ENCODE assay signal across 19 mouse cellular contexts in genomic region chrX:75833006-75833641, GRCm38 (mm10). TPM values are rescaled to one million over a fixed set of nuclear protein-coding genes. Genes with fewer than 3 reads are reported as not detected.
A peak's percentile ranks its signal among the peaks of the same experiment; 100 is the strongest.
DNase-seq lines count a peak whose midpoint lies in the region; ATAC-seq and TF ChIP-seq lines count a peak whose summit lies in the region.
"Had no signal": no experiment of that assay in that cellular context is flagged by ENCODE, and none has a peak within 500 bp of the region (broad histone marks: within the 10 kb centered on the region; RNA-seq: fewer than 3 reads in every experiment).

No protein-coding gene starts in this region.

- 58% methylated on average over 11 of the region's 11 CpGs for WGBS in lung, postnatal 0 days

- peak; percentile 52 for ATAC-seq in lung, postnatal 0 days

- no peaks in the 10 kb centered on the region for H3K9me3 ChIP-seq in lung, postnatal 0 days (ENCODE audit: low read length)
- H3K9me3 ChIP-seq: forebrain, embryonic 12.5 days; hindbrain, embryonic 13.5 days; kidney, embryonic 15.5 days had no signal

- no peak overlapping the region for H3ac ChIP-seq in myocyte (ENCODE audit: control insufficient read depth, insufficient read length)

- no peak overlapping the region for H3K4me3 ChIP-seq in lung, postnatal 0 days (ENCODE audit: low read depth, low read length)
- no peak overlapping the region for H3K4me3 ChIP-seq in myocyte
- H3K4me3 ChIP-seq: forebrain, embryonic 12.5 days; hindbrain, embryonic 13.5 days; kidney, embryonic 15.5 days had no signal

- no peak for TF ChIP-seq CTCF in lung, postnatal 0 days (IDR thresholded peaks at IDR 0.05)
- TF ChIP-seq CTCF in brain, embryonic 14.5 days (IDR thresholded peaks at IDR 0.05; ENCODE audit: borderline replicate concordance, extremely low read depth, insufficient read depth, insufficient read length) = no peak

- H3K4me1 ChIP-seq in lung, postnatal 0 days (ENCODE audit: insufficient read depth, low read depth, low read length) = no peaks in the 10 kb centered on the region
- H3K4me1 ChIP-seq: forebrain, embryonic 12.5 days; hindbrain, embryonic 13.5 days; kidney, embryonic 15.5 days had no signal

- peak; percentile 27; the same call in 1 of the 2 replicates for TF ChIP-seq EP300 in lung, postnatal 0 days (IDR thresholded peaks at IDR 0.05)

- no peak overlapping the region for H3K9ac ChIP-seq in lung, postnatal 0 days (replicated peaks; ENCODE audit: low read depth)
- H3K9ac ChIP-seq: forebrain, embryonic 12.5 days; hindbrain, embryonic 13.5 days; kidney, embryonic 15.5 days; liver, embryonic 14.5 days had no signal

- DNase-seq in heart, adult 18-20 months = peak; percentile 9 to 25
- no peak for DNase-seq in heart, adult 8-10 months (ENCODE audit: low spot score)
- DNase-seq in lung, postnatal 0 days (ENCODE audit: low spot score) = peak; percentile 41
- no peak for DNase-seq in lung, adult 18-20 months
- DNase-seq in brain, embryonic 14.5 days (ENCODE audit: low read depth) = peak; percentile 37
- DNase-seq in thymus, postnatal 25 days = no peak
- DNase-seq: adrenal gland, adult 8-10 months; cerebellum, adult 11-12 months; cerebellum, postnatal 14 days; embryo, embryonic 11 days; heart, adult 11 months; kidney, postnatal 4 days; retina, postnatal 1 day; thymus, adult 2 months had no signal

- no peak for TF ChIP-seq POLR2A in brain, embryonic 14.5 days (IDR thresholded peaks at IDR 0.05; ENCODE audit: borderline replicate concordance, extremely low read depth, insufficient read depth, insufficient read length, poor library complexity, severe bottlenecking)
- no peak for TF ChIP-seq POLR2A in myocyte (IDR thresholded peaks at IDR 0.05; ENCODE audit: insufficient read length, low read depth)

- no peak overlapping the region for H3K4me2 ChIP-seq in lung, postnatal 0 days (replicated peaks; ENCODE audit: low read depth, low read length)
- peak overlapping the region; percentile 76 for H3K4me2 ChIP-seq in myocyte (ENCODE audit: low read depth)
- H3K4me2 ChIP-seq: forebrain, embryonic 12.5 days; hindbrain, embryonic 13.5 days; kidney, embryonic 15.5 days had no signal

- peak overlapping the region; percentile 71 for H3K27ac ChIP-seq in lung, postnatal 0 days (ENCODE audit: low read length)
- H3K27ac ChIP-seq: forebrain, embryonic 12.5 days; hindbrain, embryonic 13.5 days; kidney, embryonic 15.5 days; liver, embryonic 14.5 days had no signal

- no peaks in the 10 kb centered on the region for H3K27me3 ChIP-seq in lung, postnatal 0 days (replicated peaks; ENCODE audit: insufficient read depth, low read length)
- H3K27me3 ChIP-seq in myocyte (ENCODE audit: control insufficient read depth, insufficient read depth, insufficient read length) = no peaks in the 10 kb centered on the region
- H3K27me3 ChIP-seq: forebrain, embryonic 12.5 days; hindbrain, embryonic 13.5 days; kidney, embryonic 15.5 days had no signal

- H3K36me3 ChIP-seq in lung, postnatal 0 days (ENCODE audit: insufficient read depth, low read length) = no peaks in the 10 kb centered on the region
- no peaks in the 10 kb centered on the region for H3K36me3 ChIP-seq in myocyte (ENCODE audit: control insufficient read depth, insufficient read depth)
- H3K36me3 ChIP-seq: forebrain, embryonic 12.5 days; hindbrain, embryonic 13.5 days; kidney, embryonic 15.5 days had no signal

- H3K79me2 ChIP-seq in myocyte (ENCODE audit: control insufficient read depth, insufficient read depth) = peaks cover 53% of the 10 kb centered on the region

TF ChIP-seq in myocyte, 11 proteins besides CTCF, POLR2A, EP300 and RAD21:
- TF ChIP-seq MYOD1 (IDR thresholded peaks at IDR 0.05; ENCODE audit: control insufficient read depth in 1 of 3, insufficient read length in 2 of 3, low read depth in 2 of 3) (no peak), REST (IDR thresholded peaks at IDR 0.05; ENCODE audit: insufficient read depth, insufficient read length) (no peak), MYOG (IDR thresholded peaks at IDR 0.05; ENCODE audit: control insufficient read depth in 1 of 3, insufficient read depth in 1 of 3, insufficient read length in 2 of 3, low read depth in 2 of 3) (no peak), TCF3 (IDR thresholded peaks at IDR 0.05; ENCODE audit: insufficient read length, low read depth) (no peak), CEBPB (IDR thresholded peaks at IDR 0.05; ENCODE audit: insufficient read depth, poor library complexity, severe bottlenecking) (no peak), E2F4 (IDR thresholded peaks at IDR 0.05; ENCODE audit: insufficient read depth) (no peak), POLR2AphosphoS2 (IDR thresholded peaks at IDR 0.05; ENCODE audit: insufficient read length, low read depth) (no peak), SRF (IDR thresholded peaks at IDR 0.05; ENCODE audit: control insufficient read depth, insufficient read length, low read depth) (no peak), TCF12 (IDR thresholded peaks at IDR 0.05; ENCODE audit: insufficient read depth, poor library complexity, severe bottlenecking) (no peak), MAX (IDR thresholded peaks at IDR 0.05; ENCODE audit: low read depth) (no peak), USF1 (IDR thresholded peaks at IDR 0.05; ENCODE audit: low read depth) (no peak)
TF ChIP-seq in myocyte: peak in this region for 0.

RNA-seq across cellular contexts. Expression of gene Pls3, which starts 41.9 kb away (rescaled TPM):
- total RNA-seq in heart, adult 18-20 months (2021) = 10 to 100 TPM; 34.8 to 45.8 TPM
- 10 to 100 TPM; 25.7 to 40.6 (median 38.3) TPM for total RNA-seq in heart, adult 8-10 months (2022)
- 150 and 182 TPM in 2 replicates for polyA plus RNA-seq in lung, postnatal 0 days (2015; fragmentation: Nextera tagmentation; extraction: Ambion mirVana)
- polyA plus RNA-seq in brain, embryonic 14.5 days (2012; rRNA removed) = 15.1 and 19.7 TPM in 2 replicates
- 51.6 TPM for polyA plus RNA-seq in myocyte (2012; fragmentation: generic; extraction: Trizol)

Comparison
In these comparisons a context has a peak if more than half of its experiments do, and no peak if none do; other contexts are left out.
1. DNase-seq: peak in heart, adult 18-20 months (2 of 2), lung, postnatal 0 days (single experiment) and brain, embryonic 14.5 days (single experiment); none in heart, adult 8-10 months (single experiment), lung, adult 18-20 months (0 of 2) and thymus, postnatal 25 days (single experiment).